Mouse (Mus musculus) spleen, postnatal 36 days (tissue): Measurements from ENCODE around the gene Agbl4.

Experiments used
- DNase-seq, 2 experiments: peaks; one replicate each; pipeline ENCODE4 v3.0.0; 2022; ENCODE audit warnings: low spot score in 2 of 2, mixed read lengths in 1 of 2

Gene Agbl4

GRCm38 (mm10) chr4:111664146-111664545, 1266.7 kb downstream of the Agbl4 start:
- DNase-seq = no peak

GRCm38 (mm10) chr4:111666713-111667112, 1269.3 kb downstream of the Agbl4 start:
- DNase-seq = no peak

GRCm38 (mm10) chr4:111669369-111669768, 1271.9 kb downstream of the Agbl4 start:
- no peak for DNase-seq

- no peak for DNase-seq
These were observed 1273.3 kb downstream of the Agbl4 start for GRCm38 (mm10) chr4:111670566-111671421.

- DNase-seq = no peak
These were observed 1274.0 kb downstream of the Agbl4 start for GRCm38 (mm10) chr4:111671440-111671839.

- no peak for DNase-seq
These were observed 1276.4 kb downstream of the Agbl4 start for GRCm38 (mm10) chr4:111673904-111674303.

GRCm38 (mm10) chr4:111681926-111682325, 1284.5 kb downstream of the Agbl4 start:
- no peak for DNase-seq

- no peak for DNase-seq
These were observed 1285.3 kb downstream of the Agbl4 start for GRCm38 (mm10) chr4:111682793-111683192.

GRCm38 (mm10) chr4:111683843-111684242, 1286.4 kb downstream of the Agbl4 start:
- no peak for DNase-seq

- no peak for DNase-seq
These were observed 1288.5 kb downstream of the Agbl4 start for GRCm38 (mm10) chr4:111685951-111686350.

- DNase-seq = peak; percentile 1 to 7
These were observed 1289.5 kb downstream of the Agbl4 start for GRCm38 (mm10) chr4:111686951-111687350.

- DNase-seq = peak; percentile 40 to 41
These were observed 1290.2 kb downstream of the Agbl4 start for GRCm38 (mm10) chr4:111687613-111688012.

- no peak for DNase-seq
These were observed 1293.6 kb downstream of the Agbl4 start for GRCm38 (mm10) chr4:111691057-111691543.

GRCm38 (mm10) chr4:111701381-111701780, 1303.9 kb downstream of the Agbl4 start:
- no peak for DNase-seq

- DNase-seq = no peak
These were observed 1306.7 kb downstream of the Agbl4 start for GRCm38 (mm10) chr4:111704126-111704525.

- no peak for DNase-seq
These were observed 1307.5 kb downstream of the Agbl4 start for GRCm38 (mm10) chr4:111704975-111705374.
